Mouse (Mus musculus) kidney, adult 2 months (tissue): ENCODE data around the gene Il12a.

Source experiments
- CTCF ChIP-seq: fragments of 200-500 bp; conservative IDR thresholded peaks from 2 replicates; pipeline ENCODE4 v1.5.1; 2011; ENCODE audit warnings: low read depth, mild to moderate bottlenecking, control low read depth, low read length, moderate library complexity, mixed read lengths; ENCODE audit not compliant: insufficient read depth, insufficient read length
- POLR2A ChIP-seq: fragments of 200-500 bp; IDR thresholded peaks from one replicate; pipeline ENCODE4 v1.6.1; 2011; ENCODE audit warnings: low read depth, low read length, control low read depth

GRCm38 (mm10) chr3:68686852-68687560 lies 3.4 kb upstream of the Il12a start:
- TF ChIP-seq CTCF: no peak
- TF ChIP-seq POLR2A: no peak
